Mouse (Mus musculus): ENCODE measurements at regions not wholly inside any gene's neighbourhood (a gene's known extent, or its start where the extent isn't known, plus 50 kb on each side); places are given as distances from the start of the nearest gene placed in this dataset.

GRCm38 (mm10) chr10:72762964-72763363 is 108.3 kb downstream of the Zwint start:
- Histone ChIP-seq H3K36me3 (ENCODE audit: control insufficient read depth, insufficient read depth, low read length) (no peaks in the 10 kb centered on the region), H3K4me1 (ENCODE audit: control insufficient read depth, insufficient read depth, low read length) (no peaks in the 10 kb centered on the region), H3K27ac (ENCODE audit: low read depth, low read length) (no peak overlapping the region), H3K4me3 (ENCODE audit: low read depth, low read length) (no peak overlapping the region), H3K9me3 (ENCODE audit: control insufficient read depth, low read length) (no peaks in the 10 kb centered on the region), H3K4me2 (ENCODE audit: low read depth) (no peak overlapping the region), H3K9ac (ENCODE audit: low read length) (no peak overlapping the region), H3K27me3 (ENCODE audit: control insufficient read depth, insufficient read depth, low read length) (no peaks in the 10 kb centered on the region)
- DNase-seq (ENCODE audit: low spot score) = no peak
- WGBS = 72% methylated on average over 6 of the region's 6 CpGs
- peak; percentile 25; the same call in 1 of the 2 replicates for ATAC-seq (ENCODE audit: insufficient read depth, low FRiP score, low TSS enrichment)

GRCm38 (mm10) chr10:72778356-72778755 is 123.7 kb downstream of the Zwint start:
- 64% methylated on average over 3 of the region's 3 CpGs for WGBS
- no peak for DNase-seq (ENCODE audit: low spot score)
- no peaks in the 10 kb centered on the region for H3K9me3 ChIP-seq (ENCODE audit: control insufficient read depth, low read length)
- H3K27me3 ChIP-seq (ENCODE audit: control insufficient read depth, insufficient read depth, low read length) = no peaks in the 10 kb centered on the region
- H3K4me1 ChIP-seq (ENCODE audit: control insufficient read depth, insufficient read depth, low read length) = no peaks in the 10 kb centered on the region
- H3K27ac ChIP-seq (ENCODE audit: low read depth, low read length) = no peak overlapping the region
- H3K9ac ChIP-seq (ENCODE audit: low read length) = no peak overlapping the region
- H3K4me2 ChIP-seq (ENCODE audit: low read depth) = no peak overlapping the region
- H3K36me3 ChIP-seq (ENCODE audit: control insufficient read depth, insufficient read depth, low read length) = no peaks in the 10 kb centered on the region
- ATAC-seq (ENCODE audit: insufficient read depth, low FRiP score, low TSS enrichment) = no peak
- no peak overlapping the region for H3K4me3 ChIP-seq (ENCODE audit: low read depth, low read length)

GRCm38 (mm10) chr10:72811614-72812013 is 157.0 kb downstream of the Zwint start:
- ATAC-seq (ENCODE audit: insufficient read depth, low FRiP score, low TSS enrichment) (no peak), DNase-seq (ENCODE audit: low spot score) (no peak)
- H3K9ac ChIP-seq (ENCODE audit: low read length) = no peak overlapping the region
- H3K9me3 ChIP-seq (ENCODE audit: control insufficient read depth, low read length) = no peaks in the 10 kb centered on the region
- 92% methylated on average over 8 of the region's 8 CpGs for WGBS
- H3K36me3 ChIP-seq (ENCODE audit: control insufficient read depth, insufficient read depth, low read length) = no peaks in the 10 kb centered on the region
- H3K4me2 ChIP-seq (ENCODE audit: low read depth) = no peak overlapping the region
- no peak overlapping the region for H3K4me3 ChIP-seq (ENCODE audit: low read depth, low read length)
- no peaks in the 10 kb centered on the region for H3K4me1 ChIP-seq (ENCODE audit: control insufficient read depth, insufficient read depth, low read length)
- no peak overlapping the region for H3K27ac ChIP-seq (ENCODE audit: low read depth, low read length)
- H3K27me3 ChIP-seq (ENCODE audit: control insufficient read depth, insufficient read depth, low read length) = no peaks in the 10 kb centered on the region

- Histone ChIP-seq H3K36me3 (ENCODE audit: control insufficient read depth, insufficient read depth, low read length) (no peaks in the 10 kb centered on the region), H3K4me2 (ENCODE audit: low read depth) (no peak overlapping the region), H3K9ac (ENCODE audit: low read length) (no peak overlapping the region), H3K27ac (ENCODE audit: low read depth, low read length) (no peak overlapping the region), H3K27me3 (ENCODE audit: control insufficient read depth, insufficient read depth, low read length) (no peaks in the 10 kb centered on the region), H3K4me1 (ENCODE audit: control insufficient read depth, insufficient read depth, low read length) (no peaks in the 10 kb centered on the region), H3K9me3 (ENCODE audit: control insufficient read depth, low read length) (no peaks in the 10 kb centered on the region), H3K4me3 (ENCODE audit: low read depth, low read length) (no peak overlapping the region)
- ATAC-seq (ENCODE audit: insufficient read depth, low FRiP score, low TSS enrichment) = no peak
- DNase-seq (ENCODE audit: low spot score) = no peak
- 50% methylated on average over 1 of the region's 1 CpGs for WGBS
These were observed 192.9 kb downstream of the Zwint start for GRCm38 (mm10) chr10:72847358-72848082.

GRCm38 (mm10) chr10:72867956-72868355 is 213.3 kb downstream of the Zwint start:
- Histone ChIP-seq H3K36me3 (ENCODE audit: control insufficient read depth, insufficient read depth, low read length) (no peaks in the 10 kb centered on the region), H3K4me1 (ENCODE audit: control insufficient read depth, insufficient read depth, low read length) (no peaks in the 10 kb centered on the region), H3K9ac (ENCODE audit: low read length) (no peak overlapping the region), H3K27ac (ENCODE audit: low read depth, low read length) (no peak overlapping the region), H3K27me3 (ENCODE audit: control insufficient read depth, insufficient read depth, low read length) (no peaks in the 10 kb centered on the region), H3K4me2 (ENCODE audit: low read depth) (no peak overlapping the region), H3K9me3 (ENCODE audit: control insufficient read depth, low read length) (no peaks in the 10 kb centered on the region), H3K4me3 (ENCODE audit: low read depth, low read length) (no peak overlapping the region)
- ATAC-seq (ENCODE audit: insufficient read depth, low FRiP score, low TSS enrichment) (no peak), DNase-seq (ENCODE audit: low spot score) (no peak)
- 16% methylated on average over 1 of the region's 1 CpGs for WGBS
